Mouse (Mus musculus) midbrain, embryonic 15.5 days (tissue): ENCODE results near the gene Adcy5. TPM values are rescaled to one million over a fixed set of nuclear protein-coding genes. Genes with fewer than 3 reads are reported as not detected.

ENCODE experiments used
- ATAC-seq: fragments of 200-750 bp; cut with Nextera tagmentation; replicated peaks from 2 replicates; pipeline ENCODE4 v1.8.0; 2017; ENCODE audit warnings: moderate TSS enrichment
- H3K27ac ChIP-seq: fragments of 300-500 bp; sonication (generic); 2 replicates; pipeline ENCODE4 v1.5.1; 2015; ENCODE audit warnings: mild to moderate bottlenecking, inconsistent platforms
- H3K27me3 ChIP-seq: fragments of 300-500 bp; sonication (generic); replicated peaks from 2 replicates; pipeline ENCODE4 v1.6.1; 2015; ENCODE audit warnings: inconsistent platforms
- H3K36me3 ChIP-seq: fragments of 300-500 bp; sonication (generic); replicated peaks from 2 replicates; pipeline ENCODE4 v1.6.1; 2015; ENCODE audit warnings: inconsistent platforms
- H3K4me1 ChIP-seq: fragments of 300-500 bp; sonication (generic); 2 replicates; pipeline ENCODE4 v1.6.1; 2015; ENCODE audit warnings: inconsistent platforms
- H3K4me2 ChIP-seq: fragments of 300-500 bp; sonication (generic); 2 replicates; pipeline ENCODE4 v1.6.1; 2015; ENCODE audit warnings: inconsistent platforms, mild to moderate bottlenecking, moderate library complexity
- H3K4me3 ChIP-seq: fragments of 300-500 bp; sonication (generic); 2 replicates; pipeline ENCODE4 v1.5.1; 2015; ENCODE audit warnings: mild to moderate bottlenecking, inconsistent platforms
- H3K9ac ChIP-seq: fragments of 300-500 bp; sonication (generic); 2 replicates; pipeline ENCODE4 v1.6.1; 2015; ENCODE audit warnings: mild to moderate bottlenecking, inconsistent platforms
- H3K9me3 ChIP-seq: fragments of 300-500 bp; sonication (generic); 2 replicates; pipeline ENCODE4 v1.6.1; 2016; ENCODE audit warnings: inconsistent platforms
- WGBS: fragments of 180-500 bp; shearing (Covaris S2); methylation state at CpG from one replicate; pipeline ENCODE4 v1.1.7; 2015; ENCODE audit warnings: mixed read lengths; 5-methylcytosine and 5-hydroxymethylcytosine counted together
- polyA plus RNA-seq: library from polyadenylated mRNA; unstranded; fragments of >200 nt; fragmentation: Nextera tagmentation; extraction: Ambion mirVana; gene quantifications from 2 replicates; pipeline ENCODE4 v1.2.1, GENCODE M21; 2015

Gene Adcy5
- polyA plus RNA-seq, 1 experiment from 2014 or later = 9.1 TPM

DNA sequence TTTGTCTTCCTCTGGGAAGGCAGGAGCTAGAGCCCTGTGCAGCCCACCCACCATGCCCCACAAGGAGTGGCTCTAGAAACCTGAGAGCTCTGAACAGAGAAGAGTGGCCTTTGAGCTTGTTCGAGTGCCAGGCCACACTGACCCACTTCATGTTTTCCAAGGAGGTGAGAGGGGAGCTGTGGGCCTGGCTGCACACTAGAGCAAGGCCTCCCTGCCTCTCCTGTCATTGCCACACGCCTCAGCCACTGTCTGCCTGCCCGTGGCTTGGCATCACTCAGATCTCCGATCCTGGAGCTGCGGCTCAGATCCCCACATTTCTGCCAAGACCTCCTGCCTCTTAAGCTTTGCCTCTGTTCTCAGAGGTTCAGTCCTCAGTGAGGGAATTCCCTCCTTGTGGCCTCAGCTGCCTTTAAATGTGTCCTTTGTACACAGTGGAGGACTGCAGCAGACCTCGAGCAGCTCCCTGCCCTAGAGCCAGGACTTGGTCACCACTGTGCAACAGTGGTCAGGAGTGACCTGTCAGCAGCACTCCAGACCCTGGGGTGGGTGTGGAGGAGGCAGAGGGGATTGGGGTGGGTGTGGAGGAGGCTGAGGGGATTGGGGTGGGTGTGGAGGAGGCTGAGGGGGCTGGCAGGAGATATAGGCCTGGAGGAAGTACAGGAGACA is 62.3 kb downstream of the Adcy5 start:
- Histone ChIP-seq H3K36me3 (no peaks in the 10 kb centered on the region), H3K9me3 (no peaks in the 10 kb centered on the region), H3K27ac (no peak overlapping the region), H3K27me3 (no peaks in the 10 kb centered on the region), H3K4me2 (no peak overlapping the region), H3K9ac (no peak overlapping the region), H3K4me3 (no peak overlapping the region), H3K4me1 (no peaks in the 10 kb centered on the region)
- WGBS = 56% methylated on average over 6 of the region's 6 CpGs
- no peak for ATAC-seq

DNA sequence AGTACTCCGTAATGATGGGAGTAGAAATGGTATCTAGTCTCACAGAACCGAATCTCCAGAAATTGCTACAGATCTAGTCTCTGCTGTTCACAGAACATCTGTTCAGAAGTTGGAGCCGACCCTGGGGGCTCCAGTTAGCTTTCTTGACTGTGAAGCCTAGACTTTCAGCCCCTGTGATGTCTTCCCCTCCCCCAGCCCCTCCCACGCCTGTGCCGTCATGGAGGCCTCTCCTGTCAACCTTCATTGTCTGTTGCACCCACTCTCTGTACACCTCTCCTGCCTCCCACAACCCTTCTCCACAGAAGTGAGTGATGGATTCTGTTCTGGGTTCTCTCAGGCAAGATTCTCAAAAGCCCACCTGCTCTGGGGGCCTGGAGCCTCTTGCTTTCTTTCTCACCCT is 65.7 kb downstream of the Adcy5 start:
- no peak for ATAC-seq
- Histone ChIP-seq H3K9me3 (no peaks in the 10 kb centered on the region), H3K4me3 (no peak overlapping the region), H3K4me2 (no peak overlapping the region), H3K4me1 (no peaks in the 10 kb centered on the region), H3K36me3 (no peaks in the 10 kb centered on the region), H3K9ac (no peak overlapping the region), H3K27me3 (no peaks in the 10 kb centered on the region), H3K27ac (no peak overlapping the region)
- 76% methylated on average over 5 of the region's 5 CpGs for WGBS

GRCm38 (mm10) chr16:35221581-35221980 is 66.9 kb downstream of the Adcy5 start:
- Histone ChIP-seq H3K4me3 (no peak overlapping the region), H3K27ac (no peak overlapping the region), H3K4me1 (no peaks in the 10 kb centered on the region), H3K36me3 (no peaks in the 10 kb centered on the region), H3K9me3 (no peaks in the 10 kb centered on the region), H3K27me3 (no peaks in the 10 kb centered on the region), H3K4me2 (no peak overlapping the region), H3K9ac (no peak overlapping the region)
- WGBS = 49% methylated on average over 4 of the region's 4 CpGs
- ATAC-seq = no peak

- H3K4me2 ChIP-seq = no peak overlapping the region
- no peak for ATAC-seq
- H3K4me3 ChIP-seq = no peak overlapping the region
- 70% methylated on average over 4 of the region's 4 CpGs for WGBS
- H3K9me3 ChIP-seq = no peaks in the 10 kb centered on the region
- no peak overlapping the region for H3K27ac ChIP-seq
- no peaks in the 10 kb centered on the region for H3K27me3 ChIP-seq
- H3K4me1 ChIP-seq = no peaks in the 10 kb centered on the region
- H3K36me3 ChIP-seq = no peaks in the 10 kb centered on the region
- H3K9ac ChIP-seq = no peak overlapping the region
Measured at GRCm38 (mm10) chr16:35223930-35224329, 69.3 kb downstream of the Adcy5 start.

- Histone ChIP-seq H3K9ac (no peak overlapping the region), H3K4me1 (no peaks in the 10 kb centered on the region), H3K27ac (no peak overlapping the region), H3K9me3 (no peaks in the 10 kb centered on the region), H3K4me2 (no peak overlapping the region), H3K36me3 (no peaks in the 10 kb centered on the region), H3K27me3 (no peaks in the 10 kb centered on the region), H3K4me3 (no peak overlapping the region)
- 83% methylated on average over 14 of the region's 14 CpGs for WGBS
- ATAC-seq = no peak
Measured at GRCm38 (mm10) chr16:35224716-35225115, 70.0 kb downstream of the Adcy5 start.

GRCm38 (mm10) chr16:35229582-35229981 is 74.9 kb downstream of the Adcy5 start:
- no peaks in the 10 kb centered on the region for H3K27me3 ChIP-seq
- H3K9ac ChIP-seq = no peak overlapping the region
- no peak overlapping the region for H3K4me2 ChIP-seq
- H3K36me3 ChIP-seq = no peaks in the 10 kb centered on the region
- H3K27ac ChIP-seq = no peak overlapping the region
- no peaks in the 10 kb centered on the region for H3K9me3 ChIP-seq
- ATAC-seq = no peak
- no peak overlapping the region for H3K4me3 ChIP-seq
- no peaks in the 10 kb centered on the region for H3K4me1 ChIP-seq
- 56% methylated on average over 11 of the region's 11 CpGs for WGBS

DNA sequence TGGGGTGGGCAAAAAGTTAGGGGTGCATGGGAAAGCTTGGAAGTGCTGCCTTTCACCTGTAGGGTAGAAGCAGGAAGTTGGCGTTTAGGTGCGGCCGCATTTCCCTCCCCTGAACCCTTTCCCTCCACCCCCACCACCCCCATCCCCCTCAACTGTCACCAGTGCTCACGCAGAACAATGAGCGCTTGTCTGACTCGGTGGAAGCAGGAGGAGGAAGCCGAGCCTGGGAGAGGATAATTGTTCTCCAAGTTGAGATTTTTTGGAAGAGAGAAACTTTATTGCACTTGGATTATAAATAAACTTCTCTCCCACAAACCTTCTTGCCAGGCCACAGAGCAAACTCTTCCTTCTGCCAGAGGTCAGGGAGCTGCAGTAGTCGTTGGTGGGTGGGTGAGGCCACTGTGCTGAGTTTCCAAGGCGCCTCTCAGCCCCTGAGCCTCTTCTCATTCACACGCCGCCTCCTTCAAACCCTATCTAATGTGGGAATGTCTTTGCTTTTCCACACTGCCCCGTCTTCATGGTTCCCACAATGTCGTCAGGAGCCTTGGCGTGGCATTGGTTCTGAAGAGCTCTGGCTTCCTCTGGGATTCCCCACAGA is 77.6 kb downstream of the Adcy5 start:
- 27% methylated on average over 14 of the region's 14 CpGs for WGBS
- H3K27ac ChIP-seq = no peak overlapping the region
- H3K36me3 ChIP-seq = no peaks in the 10 kb centered on the region
- ATAC-seq = no peak
- H3K4me3 ChIP-seq = no peak overlapping the region
- no peaks in the 10 kb centered on the region for H3K4me1 ChIP-seq
- H3K27me3 ChIP-seq = no peaks in the 10 kb centered on the region
- no peak overlapping the region for H3K9ac ChIP-seq
- no peak overlapping the region for H3K4me2 ChIP-seq
- H3K9me3 ChIP-seq = no peaks in the 10 kb centered on the region

DNA sequence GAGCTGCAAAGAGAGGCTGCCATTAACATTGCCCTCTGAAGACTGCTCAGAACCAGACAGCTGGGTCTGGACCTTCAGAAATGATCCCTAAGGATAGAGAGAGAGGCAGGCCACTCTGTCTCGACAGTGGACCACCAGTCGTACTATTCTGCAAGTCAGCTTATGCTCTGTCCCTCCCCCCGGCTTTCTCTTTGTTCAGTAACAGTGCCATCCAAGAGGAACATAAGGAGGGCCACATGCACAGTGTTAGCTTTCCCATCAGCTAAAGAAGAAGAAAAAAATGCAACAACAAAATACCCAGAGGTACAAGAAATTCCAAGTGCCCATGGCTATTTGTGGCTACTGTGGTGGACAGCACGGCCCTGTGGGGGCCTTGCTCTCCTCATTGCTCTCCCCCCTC is 78.7 kb downstream of the Adcy5 start:
- H3K4me2 ChIP-seq = no peak overlapping the region
- no peak for ATAC-seq
- H3K4me1 ChIP-seq = no peaks in the 10 kb centered on the region
- no peak overlapping the region for H3K4me3 ChIP-seq
- H3K9me3 ChIP-seq = no peaks in the 10 kb centered on the region
- WGBS = 80% methylated on average over 4 of the region's 4 CpGs
- no peaks in the 10 kb centered on the region for H3K27me3 ChIP-seq
- H3K27ac ChIP-seq = no peak overlapping the region
- no peak overlapping the region for H3K9ac ChIP-seq
- H3K36me3 ChIP-seq = no peaks in the 10 kb centered on the region

DNA sequence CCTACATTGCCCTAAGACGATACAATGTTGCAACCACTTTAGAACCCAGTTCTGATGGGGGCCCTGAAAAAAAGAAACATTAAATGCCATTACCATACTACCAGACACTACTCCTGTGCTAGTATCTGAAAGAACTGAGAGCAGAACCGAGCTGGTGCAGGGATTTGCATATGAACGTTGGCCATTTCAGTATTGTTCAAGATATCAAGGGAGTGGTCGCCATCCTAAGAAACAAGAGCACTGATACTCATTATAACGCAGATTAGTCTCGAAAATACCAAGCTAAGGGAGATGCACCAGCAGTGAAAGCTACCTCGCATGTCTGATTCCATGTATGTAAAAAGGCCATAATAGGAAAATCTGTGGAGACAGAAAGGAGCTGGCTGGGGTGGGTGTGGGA is 82.4 kb downstream of the Adcy5 start:
- no peak overlapping the region for H3K9ac ChIP-seq
- no peaks in the 10 kb centered on the region for H3K27me3 ChIP-seq
- peaks cover 12% of the 10 kb centered on the region for H3K4me1 ChIP-seq
- no peaks in the 10 kb centered on the region for H3K9me3 ChIP-seq
- no peaks in the 10 kb centered on the region for H3K36me3 ChIP-seq
- ATAC-seq = no peak
- H3K27ac ChIP-seq = no peak overlapping the region
- no peak overlapping the region for H3K4me2 ChIP-seq
- H3K4me3 ChIP-seq = no peak overlapping the region
- 54% methylated on average over 7 of the region's 7 CpGs for WGBS

GRCm38 (mm10) chr16:35239318-35239965 is 84.8 kb downstream of the Adcy5 start:
- H3K27ac ChIP-seq = 0 out of 2 replicates have a peak overlapping the region, but pooled peaks have one; percentile 6
- H3K27me3 ChIP-seq = no peaks in the 10 kb centered on the region
- H3K36me3 ChIP-seq = no peaks in the 10 kb centered on the region
- H3K9ac ChIP-seq = no peak overlapping the region
- H3K4me3 ChIP-seq = no peak overlapping the region
- no peak for ATAC-seq
- H3K9me3 ChIP-seq = no peaks in the 10 kb centered on the region
- H3K4me1 ChIP-seq = peaks cover 12% of the 10 kb centered on the region
- no peak overlapping the region for H3K4me2 ChIP-seq
- WGBS = 31% methylated on average over 12 of the region's 12 CpGs

GRCm38 (mm10) chr16:35239966-35240730 is 85.5 kb downstream of the Adcy5 start:
- H3K4me2 ChIP-seq = no peak overlapping the region
- H3K9ac ChIP-seq = no peak overlapping the region
- H3K9me3 ChIP-seq = no peaks in the 10 kb centered on the region
- H3K27me3 ChIP-seq = no peaks in the 10 kb centered on the region
- no peak for ATAC-seq
- H3K27ac ChIP-seq = no peak overlapping the region
- WGBS = 79% methylated on average over 4 of the region's 4 CpGs
- H3K36me3 ChIP-seq = no peaks in the 10 kb centered on the region
- no peak overlapping the region for H3K4me3 ChIP-seq
- H3K4me1 ChIP-seq = peaks cover 12% of the 10 kb centered on the region

GRCm38 (mm10) chr16:35247364-35247763 is 92.7 kb downstream of the Adcy5 start:
- Histone ChIP-seq H3K4me2 (no peak overlapping the region), H3K4me3 (no peak overlapping the region), H3K36me3 (no peaks in the 10 kb centered on the region), H3K27me3 (no peaks in the 10 kb centered on the region), H3K9ac (no peak overlapping the region), H3K27ac (no peak overlapping the region), H3K4me1 (0 out of 2 replicates have a peak, but pooled peaks cover 3% of the 10 kb centered on the region), H3K9me3 (no peaks in the 10 kb centered on the region)
- ATAC-seq = no peak
- 56% methylated on average over 3 of the region's 3 CpGs for WGBS
